16 mouse cellular contexts compared by ENCODE assay signal in genomic region chr6:31261797-31262540, GRCm38 (mm10).
A peak's percentile ranks its signal among the peaks of the same experiment; 100 is the strongest.
DNase-seq lines count a peak whose midpoint lies in the region; ATAC-seq lines count a peak whose summit lies in the region.
"Had no signal": no experiment of that assay in that cellular context is flagged by ENCODE, and none has a peak within 500 bp of the region (broad histone marks: within the 10 kb centered on the region; RNA-seq: fewer than 3 reads in every experiment).

No protein-coding gene starts in this region.

- no peaks in the 10 kb centered on the region for H3K4me1 ChIP-seq in heart, embryonic 12.5 days (replicated peaks)
- no peaks in the 10 kb centered on the region for H3K4me1 ChIP-seq in hindbrain, embryonic 16.5 days (ENCODE audit: control insufficient read depth, insufficient read depth, low read depth, low read length)
- H3K4me1 ChIP-seq: forebrain, embryonic 15.5 days; liver, embryonic 13.5 days; neural tube, embryonic 13.5 days had no signal

- H3K9me3 ChIP-seq in heart, embryonic 12.5 days (replicated peaks) = no peaks in the 10 kb centered on the region
- no peaks in the 10 kb centered on the region for H3K9me3 ChIP-seq in hindbrain, embryonic 16.5 days (ENCODE audit: control insufficient read depth, low read length)
- H3K9me3 ChIP-seq: forebrain, embryonic 15.5 days; liver, embryonic 13.5 days; neural tube, embryonic 13.5 days had no signal

- H3K9ac ChIP-seq in heart, embryonic 12.5 days = no peak overlapping the region
- no peak overlapping the region for H3K9ac ChIP-seq in hindbrain, embryonic 16.5 days (ENCODE audit: low read depth, low read length)
- H3K9ac ChIP-seq: forebrain, embryonic 15.5 days; liver, embryonic 13.5 days; neural tube, embryonic 13.5 days had no signal

- no peak overlapping the region for H3K4me2 ChIP-seq in heart, embryonic 12.5 days
- H3K4me2 ChIP-seq in hindbrain, embryonic 16.5 days (ENCODE audit: low read length) = no peak overlapping the region
- H3K4me2 ChIP-seq: forebrain, embryonic 15.5 days; liver, embryonic 13.5 days; neural tube, embryonic 13.5 days had no signal

- H3K27me3 ChIP-seq in heart, embryonic 12.5 days (replicated peaks) = no peaks in the 10 kb centered on the region
- H3K27me3 ChIP-seq in hindbrain, embryonic 16.5 days (replicated peaks; ENCODE audit: control insufficient read depth, insufficient read depth, low read length) = no peaks in the 10 kb centered on the region
- H3K27me3 ChIP-seq: forebrain, embryonic 15.5 days; liver, embryonic 13.5 days; neural tube, embryonic 13.5 days had no signal

- H3K36me3 ChIP-seq in heart, embryonic 12.5 days = no peaks in the 10 kb centered on the region
- H3K36me3 ChIP-seq in hindbrain, embryonic 16.5 days (ENCODE audit: control insufficient read depth, insufficient read depth, low read length) = no peaks in the 10 kb centered on the region
- H3K36me3 ChIP-seq: forebrain, embryonic 15.5 days; liver, embryonic 13.5 days; neural tube, embryonic 13.5 days had no signal

- no peak for ATAC-seq in heart, embryonic 12.5 days (ENCODE audit: insufficient number of reproducible peaks, low FRiP score)
- ATAC-seq in hindbrain, embryonic 16.5 days = no peak
- ATAC-seq in monocyte, adult 5-6 weeks (replicated peaks; ENCODE audit: insufficient number of reproducible peaks, low FRiP score, low TSS enrichment, poor library complexity, severe bottlenecking) = no peak
- ATAC-seq: forebrain, embryonic 15.5 days; intestine, embryonic 16.5 days; midbrain, embryonic 16.5 days had no signal

- 82% methylated on average over 15 of the region's 15 CpGs for WGBS in heart, embryonic 12.5 days
- WGBS in hindbrain, embryonic 16.5 days = 90% methylated on average over 15 of the region's 15 CpGs

- no peak overlapping the region for H3K27ac ChIP-seq in heart, embryonic 12.5 days (ENCODE audit: poor library complexity, severe bottlenecking)
- H3K27ac ChIP-seq in hindbrain, embryonic 16.5 days (ENCODE audit: low read depth, low read length) = no peak overlapping the region
- H3K27ac ChIP-seq: forebrain, embryonic 15.5 days; liver, embryonic 13.5 days; neural tube, embryonic 13.5 days had no signal

- intact Hi-C loops in heart, postnatal 36 days (cut with DNase I) = loop anchor here (2.0 kb wide), 1 partner anchor 41 kb away; no protein-coding TSS in a partner anchor

- no peak overlapping the region for H3K4me3 ChIP-seq in heart, embryonic 12.5 days
- H3K4me3 ChIP-seq in hindbrain, embryonic 16.5 days (ENCODE audit: low read length) = no peak overlapping the region
- H3K4me3 ChIP-seq: forebrain, embryonic 15.5 days; liver, embryonic 13.5 days; neural tube, embryonic 13.5 days had no signal

- peak; percentile 69 for DNase-seq in adrenal gland, adult 2 months
- no peak for DNase-seq in adrenal gland, adult 18-20 months (ENCODE audit: low spot score in 2 of 2)
- peak; percentile 50 to 63 for DNase-seq in heart, postnatal 36 days
- peak; percentile 40 for DNase-seq in lung, postnatal 14 days
- no peak for DNase-seq in lung, postnatal 4 days
- DNase-seq: cerebellum, adult 9-10 months; embryo, embryonic 11 days; liver, embryonic 13.5 days; thymus, postnatal 36 days had no signal

Comparison
In these comparisons a context has a peak if more than half of its experiments do, and no peak if none do; other contexts are left out.
1. DNase-seq: peak in adrenal gland, adult 2 months (single experiment), heart, postnatal 36 days (2 of 2) and lung, postnatal 14 days (single experiment); none in adrenal gland, adult 18-20 months (0 of 2) and lung, postnatal 4 days (0 of 2).